Mouse (Mus musculus): ENCODE data around the gene Rrp9.

The Rrp9 gene

GRCm38 (mm10) chr9:106456325-106457162 is 19.2 kb upstream of the Rrp9 start:
- DNase-seq (ENCODE audit: extremely low spot score, low read depth, low spot score), result no peak

DNA sequence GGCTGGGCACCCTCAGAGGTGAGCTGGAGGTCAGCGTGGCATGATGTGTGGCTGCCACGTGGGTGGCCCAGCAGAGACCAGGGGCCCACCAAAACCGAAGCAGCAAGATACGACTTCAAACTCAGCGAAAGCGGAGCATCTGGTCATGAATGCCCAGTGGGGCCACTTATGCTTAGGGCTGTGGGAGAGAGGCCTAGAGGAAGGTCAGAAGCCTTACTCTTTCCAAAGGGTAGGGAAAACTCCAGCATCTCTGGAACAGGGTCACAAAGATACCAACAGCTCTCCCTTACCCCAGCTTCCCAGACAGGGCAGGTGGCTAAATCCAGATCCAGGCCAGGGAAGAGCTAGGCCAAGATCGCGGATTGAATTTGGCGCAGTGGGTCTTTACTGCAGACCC is 18.6 kb upstream of the Rrp9 start:
- no peak for DNase-seq (ENCODE audit: extremely low spot score, low read depth, low spot score)

DNA sequence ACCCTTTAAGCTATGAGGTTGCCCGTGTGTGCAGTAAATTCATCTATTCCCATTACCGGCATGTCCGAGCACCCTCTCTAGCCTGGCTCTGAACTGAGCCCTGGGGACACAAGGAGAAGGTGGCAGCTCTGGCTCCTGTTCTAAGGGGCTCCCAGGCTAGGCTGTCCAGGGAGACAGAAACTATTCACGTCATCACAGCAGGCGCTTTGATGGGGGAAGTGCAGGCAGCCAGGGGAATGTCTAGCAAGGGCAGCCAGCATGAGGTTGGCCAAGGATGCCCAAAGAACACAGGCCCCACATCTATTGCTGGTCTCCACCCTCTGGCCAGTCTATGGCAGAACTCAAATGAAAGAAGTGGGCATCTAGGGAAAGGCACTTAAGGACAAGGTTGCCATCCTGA is 17.8 kb upstream of the Rrp9 start:
- DNase-seq (ENCODE audit: extremely low spot score, low read depth, low spot score), result no peak

DNA sequence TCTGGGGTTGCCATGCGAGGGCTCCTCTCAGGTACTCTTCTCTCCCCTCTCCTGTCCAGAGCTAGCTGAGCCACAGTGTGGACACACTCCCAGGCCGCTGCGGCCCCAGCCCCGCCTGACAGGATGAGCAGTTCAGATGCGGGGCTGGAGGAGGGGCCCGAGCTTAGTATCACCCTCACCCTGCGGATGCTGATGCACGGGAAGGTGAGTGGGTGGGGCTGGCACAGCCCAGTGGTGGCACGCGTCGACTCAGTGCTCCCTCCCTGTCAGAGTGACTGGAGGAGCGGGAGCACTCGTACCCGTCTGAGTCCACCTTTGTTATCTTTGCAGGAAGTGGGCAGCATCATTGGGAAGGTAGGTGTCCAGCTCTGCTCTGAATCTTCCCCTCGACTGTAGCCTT is 15.8 kb upstream of the Rrp9 start:
- no peak for DNase-seq (ENCODE audit: extremely low spot score, low read depth, low spot score)

- DNase-seq (ENCODE audit: extremely low spot score, low read depth, low spot score), result no peak
Measured at GRCm38 (mm10) chr9:106460401-106461025, 15.2 kb upstream of the Rrp9 start.

DNA sequence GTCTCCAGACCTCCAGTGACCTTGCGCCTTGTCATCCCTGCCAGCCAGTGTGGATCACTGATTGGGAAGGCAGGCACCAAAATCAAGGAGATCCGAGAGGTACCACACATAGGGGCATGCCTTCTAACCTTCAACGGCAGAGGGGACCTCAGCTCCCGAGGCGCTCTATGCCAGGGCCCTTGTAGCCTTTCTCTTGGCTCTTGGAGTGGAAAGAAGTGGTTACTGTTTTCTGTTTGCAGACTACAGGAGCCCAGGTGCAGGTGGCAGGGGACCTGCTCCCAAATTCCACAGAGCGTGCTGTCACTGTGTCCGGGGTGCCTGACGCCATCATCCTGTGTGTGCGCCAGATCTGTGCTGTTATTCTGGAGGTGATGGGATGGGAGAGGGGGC is 14.7 kb upstream of the Rrp9 start:
- no peak for DNase-seq (ENCODE audit: extremely low spot score, low read depth, low spot score)

GRCm38 (mm10) chr9:106461641-106462429 is 13.9 kb upstream of the Rrp9 start:
- no peak for DNase-seq (ENCODE audit: extremely low spot score, low read depth, low spot score)

DNA sequence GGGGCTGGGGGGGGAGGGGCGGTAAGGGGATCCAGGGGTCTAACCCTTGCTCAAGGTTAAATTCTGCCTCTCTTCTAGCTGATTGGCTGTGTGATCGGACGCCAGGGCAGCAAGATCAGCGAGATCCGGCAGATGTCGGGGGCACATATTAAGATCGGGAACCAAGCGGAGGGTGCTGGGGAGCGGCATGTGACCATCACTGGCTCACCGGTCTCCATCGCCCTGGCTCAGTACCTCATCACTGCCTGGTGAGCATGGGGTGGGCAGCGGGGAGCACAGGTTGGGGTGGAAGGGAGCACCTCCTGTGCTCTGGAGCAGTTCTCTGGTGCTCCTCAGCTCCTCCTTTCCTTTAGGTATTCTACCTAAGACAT is 13.3 kb upstream of the Rrp9 start:
- no peak for DNase-seq (ENCODE audit: extremely low spot score, low read depth, low spot score)

- DNase-seq (ENCODE audit: extremely low spot score, low read depth, low spot score), result no peak
Measured at GRCm38 (mm10) chr9:106463122-106464063, 12.4 kb upstream of the Rrp9 start.

GRCm38 (mm10) chr9:106464751-106465541 is 10.8 kb upstream of the Rrp9 start:
- DNase-seq (ENCODE audit: extremely low spot score, low read depth, low spot score), result no peak

DNA sequence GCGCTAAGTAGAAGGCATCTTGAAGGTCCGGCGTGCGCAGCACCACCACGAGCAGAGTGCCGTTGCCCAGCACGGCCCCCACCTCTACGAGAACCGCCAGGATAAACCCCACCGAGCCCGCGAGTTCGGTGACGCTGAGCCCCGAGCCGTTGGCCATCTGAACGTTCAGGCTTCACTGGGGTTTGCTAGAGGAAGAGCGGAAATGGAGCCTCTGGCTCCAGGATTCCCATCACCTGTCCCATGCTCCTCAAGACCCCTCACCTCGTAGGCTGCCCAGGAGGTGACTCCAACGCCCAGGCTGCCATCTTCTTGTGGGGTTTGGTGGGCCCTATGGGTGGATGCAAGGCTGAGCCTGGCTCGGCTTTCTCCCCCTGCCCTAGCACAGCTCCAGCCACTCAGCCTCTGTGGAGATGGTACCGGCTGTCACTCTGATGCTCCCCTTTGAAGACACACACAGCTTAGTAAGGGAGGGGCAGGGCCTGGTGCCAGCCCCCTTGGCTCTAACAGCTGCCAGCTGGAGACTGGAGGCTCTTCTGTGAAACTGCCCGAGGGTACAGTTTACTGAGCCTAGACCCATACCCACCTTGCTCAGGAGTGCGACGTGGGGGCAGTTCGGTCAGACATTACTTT is 10.1 kb upstream of the Rrp9 start, which contains the start of gene Gpr62:
Gpr62 (minus strand) TSS at position 368 of the 630 bp plus-strand sequence.
- no peak for DNase-seq (ENCODE audit: extremely low spot score, low read depth, low spot score)

DNA sequence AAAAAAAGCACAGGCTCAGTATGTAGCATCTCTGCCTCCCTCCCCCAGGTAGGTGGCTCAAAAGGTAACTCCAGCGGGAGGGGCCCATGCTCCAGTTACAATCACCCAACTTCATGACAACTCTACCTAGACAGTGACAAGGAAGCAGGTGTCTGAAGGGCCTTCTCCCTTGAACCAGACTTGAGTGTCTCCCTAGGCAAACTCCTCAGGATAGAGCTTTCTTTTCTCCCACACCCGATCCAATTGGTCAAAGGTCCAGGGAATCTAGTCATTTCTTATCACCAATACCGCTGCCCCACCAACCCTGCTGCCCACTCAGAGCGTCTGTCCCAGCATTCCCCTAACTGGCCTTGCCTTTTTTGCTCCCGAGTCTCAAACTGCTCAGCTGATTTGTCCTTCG is 9.0 kb upstream of the Rrp9 start:
- DNase-seq (ENCODE audit: extremely low spot score, low read depth, low spot score), result no peak

- no peak for DNase-seq (ENCODE audit: extremely low spot score, low read depth, low spot score)
Measured at GRCm38 (mm10) chr9:106467746-106468145, 8.0 kb upstream of the Rrp9 start.

DNA sequence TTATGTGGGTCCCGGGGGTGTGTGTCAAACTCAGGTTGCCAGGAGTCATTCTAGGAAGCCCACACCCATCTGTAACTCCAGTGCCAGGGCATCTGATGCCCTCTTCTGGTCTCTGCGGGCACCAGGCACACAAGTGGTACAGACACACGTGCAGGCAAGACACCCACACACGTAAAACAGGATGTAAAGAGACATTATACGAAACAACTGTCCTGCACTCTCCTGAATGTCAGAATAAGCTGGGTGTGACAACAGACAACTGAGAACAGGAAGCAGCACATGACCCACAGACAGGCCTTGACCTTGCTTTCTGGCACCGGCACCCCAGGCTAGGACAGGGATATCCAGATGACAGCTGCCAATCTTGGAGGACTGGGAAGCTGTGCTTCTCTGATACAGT is 6.4 kb upstream of the Rrp9 start:
- no peak for DNase-seq (ENCODE audit: extremely low spot score, low read depth, low spot score)

GRCm38 (mm10) chr9:106469776-106470175 is 6.0 kb upstream of the Rrp9 start:
- DNase-seq (ENCODE audit: extremely low spot score, low read depth, low spot score), result no peak

GRCm38 (mm10) chr9:106470991-106471750 is 4.6 kb upstream of the Rrp9 start:
- DNase-seq (ENCODE audit: extremely low spot score, low read depth, low spot score), result no peak

- DNase-seq (ENCODE audit: extremely low spot score, low read depth, low spot score), result no peak
Measured at GRCm38 (mm10) chr9:106471892-106472291, 3.9 kb upstream of the Rrp9 start.

GRCm38 (mm10) chr9:106472321-106472720 is 3.4 kb upstream of the Rrp9 start:
- no peak for DNase-seq (ENCODE audit: extremely low spot score, low read depth, low spot score)

Measured in hindlimb bud, embryonic 11.5 days (tissue).